Mouse (Mus musculus) kidney, embryonic 14.5 days (tissue): ENCODE measurements around the gene Zfp319. TPM values are rescaled to one million over a fixed set of nuclear protein-coding genes. Genes with fewer than 3 reads are reported as not detected.

Source experiments
- ATAC-seq: fragments of 200-750 bp; cut with Nextera tagmentation; 2 replicates; pipeline ENCODE4 v1.8.0; 2017; ENCODE audit warnings: moderate number of reproducible peaks, mild to moderate bottlenecking, moderate TSS enrichment, moderate library complexity; ENCODE audit not compliant: low FRiP score, low TSS enrichment
- H3K27ac ChIP-seq: fragments of 300-500 bp; sonication (generic); 2 replicates; pipeline ENCODE4 v1.5.1; 2014; ENCODE audit warnings: low read depth, mild to moderate bottlenecking, low read length, moderate library complexity, mixed read lengths
- H3K27me3 ChIP-seq: fragments of 300-500 bp; sonication (generic); 2 replicates; pipeline ENCODE4 v1.6.1; 2014; ENCODE audit warnings: mild to moderate bottlenecking, low read length; ENCODE audit not compliant: control insufficient read depth, insufficient read depth
- H3K36me3 ChIP-seq: fragments of 300-500 bp; sonication (generic); 2 replicates; pipeline ENCODE4 v1.6.1; 2014; ENCODE audit warnings: low read length, mixed read lengths; ENCODE audit not compliant: control insufficient read depth, insufficient read depth
- H3K4me1 ChIP-seq: fragments of 300-500 bp; sonication (generic); 2 replicates; pipeline ENCODE4 v1.6.1; 2014; ENCODE audit warnings: low read length, mixed read lengths; ENCODE audit not compliant: control insufficient read depth, insufficient read depth
- H3K4me2 ChIP-seq: fragments of 300-500 bp; sonication (generic); replicated peaks from 2 replicates; pipeline ENCODE4 v1.6.1; 2014; ENCODE audit warnings: low read depth, mild to moderate bottlenecking, low read length
- H3K4me3 ChIP-seq: fragments of 300-500 bp; sonication (generic); 2 replicates; pipeline ENCODE4 v1.5.1; 2014; ENCODE audit warnings: mild to moderate bottlenecking, low read length
- H3K9ac ChIP-seq: fragments of 300-500 bp; sonication (generic); 2 replicates; pipeline ENCODE4 v1.6.1; 2014; ENCODE audit warnings: low read depth, mild to moderate bottlenecking, low read length, moderate library complexity
- H3K9me3 ChIP-seq: fragments of 300-500 bp; sonication (generic); 2 replicates; pipeline ENCODE4 v1.6.1; 2016; ENCODE audit warnings: low read length; ENCODE audit not compliant: control insufficient read depth
- WGBS: fragments of 180-500 bp; shearing (Covaris S2); extraction: QIAGEN DNeasy Blood & Tissue Kit; methylation state at CpG from one replicate; pipeline ENCODE4 v1.1.7; 2014; 5-methylcytosine and 5-hydroxymethylcytosine counted together
- polyA plus RNA-seq: library from polyadenylated mRNA; unstranded; fragments of >200 nt; fragmentation: Nextera tagmentation; extraction: Ambion mirVana; gene quantifications from 2 replicates; pipeline ENCODE4 v1.2.1, GENCODE M21; 2014

Gene Zfp319
- polyA plus RNA-seq, 1 experiment from 2014 or later: 8.7 TPM

GRCm38 (mm10) chr8:95373389-95374002 lies 41.7 kb upstream of the Zfp319 start:
- Histone ChIP-seq H3K36me3 (peaks cover 15% of the 10 kb centered on the region; the same call in 1 of the 2 replicates), H3K4me1 (no peaks in the 10 kb centered on the region; the same call in 1 of the 2 replicates), H3K4me2 (no peak overlapping the region), H3K9ac (no peak overlapping the region), H3K4me3 (no peak overlapping the region), H3K27me3 (no peaks in the 10 kb centered on the region), H3K27ac (no peak overlapping the region), H3K9me3 (no peaks in the 10 kb centered on the region)
- 80% methylated on average over 12 of the region's 12 CpGs for WGBS
- ATAC-seq: no peak

- 47% methylated on average over 20 of the region's 20 CpGs for WGBS
- H3K4me1 ChIP-seq: no peaks in the 10 kb centered on the region
- H3K4me2 ChIP-seq: peak overlapping the region; percentile 39
- H3K4me3 ChIP-seq: peak overlapping the region; percentile 19; the same call in 1 of the 2 replicates
- no peaks in the 10 kb centered on the region for H3K9me3 ChIP-seq
- peaks cover 17% of the 10 kb centered on the region; the same call in 1 of the 2 replicates for H3K36me3 ChIP-seq
- no peak overlapping the region for H3K27ac ChIP-seq
- H3K9ac ChIP-seq: peak overlapping the region; percentile 28; the same call in 1 of the 2 replicates
- ATAC-seq: peak; percentile 77
- no peaks in the 10 kb centered on the region for H3K27me3 ChIP-seq
Measured at GRCm38 (mm10) chr8:95369581-95370326, 38.0 kb upstream of the Zfp319 start.

DNA sequence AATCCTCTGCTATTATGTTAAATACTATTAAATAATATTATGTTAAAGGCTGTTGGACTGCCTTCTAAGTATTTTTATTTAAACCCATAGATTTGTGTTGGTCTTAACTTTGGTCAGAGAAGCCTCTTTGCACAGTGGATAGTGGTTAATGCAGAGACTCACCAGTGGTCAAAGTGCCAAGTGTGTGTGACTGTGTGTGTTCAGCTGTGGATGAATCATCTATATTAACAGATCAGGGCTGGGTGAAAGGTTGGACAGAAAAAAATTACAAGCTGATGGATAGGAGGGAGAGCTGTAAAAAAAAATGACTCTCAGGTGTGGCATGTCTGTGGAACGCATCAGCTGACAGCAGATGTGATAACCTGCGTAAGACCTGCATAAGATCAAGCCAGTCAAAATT lies 32.1 kb upstream of the Zfp319 start:
- Histone ChIP-seq H3K4me1 (peaks cover 7% of the 10 kb centered on the region; the same call in 1 of the 2 replicates), H3K9me3 (no peaks in the 10 kb centered on the region), H3K36me3 (peaks cover 2% of the 10 kb centered on the region; the same call in 1 of the 2 replicates), H3K4me3 (no peak overlapping the region), H3K9ac (no peak overlapping the region), H3K4me2 (no peak overlapping the region), H3K27me3 (no peaks in the 10 kb centered on the region), H3K27ac (no peak overlapping the region)
- WGBS: 97% methylated on average over 2 of the region's 2 CpGs
- ATAC-seq: no peak

GRCm38 (mm10) chr8:95362272-95362671 lies 30.5 kb upstream of the Zfp319 start:
- H3K9me3 ChIP-seq: no peaks in the 10 kb centered on the region
- H3K4me3 ChIP-seq: no peak overlapping the region
- no peaks in the 10 kb centered on the region for H3K27me3 ChIP-seq
- 37% methylated on average over 6 of the region's 6 CpGs for WGBS
- no peaks in the 10 kb centered on the region for H3K36me3 ChIP-seq
- H3K27ac ChIP-seq: no peak overlapping the region
- H3K4me2 ChIP-seq: no peak overlapping the region
- no peak for ATAC-seq
- peaks cover 11% of the 10 kb centered on the region; the same call in 1 of the 2 replicates for H3K4me1 ChIP-seq
- H3K9ac ChIP-seq: no peak overlapping the region

DNA sequence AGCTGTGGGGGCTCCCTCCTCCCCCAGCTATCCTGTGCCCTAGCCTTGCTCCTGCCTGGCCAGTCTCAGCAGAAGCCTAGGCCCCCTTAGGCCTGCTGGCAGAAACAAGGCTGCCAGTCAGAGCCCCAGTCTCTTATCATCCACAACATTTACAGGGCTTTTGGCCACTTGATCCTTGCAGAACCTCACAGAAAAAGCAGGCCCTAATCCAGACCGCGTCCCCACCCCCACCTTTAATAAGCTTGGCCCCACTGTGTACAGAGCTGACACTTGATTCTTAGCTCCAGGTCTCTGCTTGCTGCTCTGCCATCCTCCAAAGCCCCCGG lies 29.2 kb upstream of the Zfp319 start:
- Histone ChIP-seq H3K4me2 (no peak overlapping the region), H3K4me3 (no peak overlapping the region), H3K36me3 (no peaks in the 10 kb centered on the region), H3K4me1 (peaks cover 11% of the 10 kb centered on the region; the same call in 1 of the 2 replicates), H3K9ac (no peak overlapping the region), H3K27me3 (no peaks in the 10 kb centered on the region), H3K27ac (no peak overlapping the region), H3K9me3 (no peaks in the 10 kb centered on the region)
- 81% methylated on average over 3 of the region's 3 CpGs for WGBS
- ATAC-seq: no peak

- Histone ChIP-seq H3K4me1 (peaks cover 11% of the 10 kb centered on the region; the same call in 1 of the 2 replicates), H3K36me3 (no peaks in the 10 kb centered on the region), H3K27ac (no peak overlapping the region), H3K9me3 (no peaks in the 10 kb centered on the region), H3K4me2 (no peak overlapping the region), H3K9ac (no peak overlapping the region), H3K4me3 (no peak overlapping the region), H3K27me3 (no peaks in the 10 kb centered on the region)
- whole genome bisulfite sequencing: 49% methylated on average over 7 of the region's 7 CpGs
- no peak for ATAC-seq
Measured at GRCm38 (mm10) chr8:95360181-95361015, 28.6 kb upstream of the Zfp319 start.

DNA sequence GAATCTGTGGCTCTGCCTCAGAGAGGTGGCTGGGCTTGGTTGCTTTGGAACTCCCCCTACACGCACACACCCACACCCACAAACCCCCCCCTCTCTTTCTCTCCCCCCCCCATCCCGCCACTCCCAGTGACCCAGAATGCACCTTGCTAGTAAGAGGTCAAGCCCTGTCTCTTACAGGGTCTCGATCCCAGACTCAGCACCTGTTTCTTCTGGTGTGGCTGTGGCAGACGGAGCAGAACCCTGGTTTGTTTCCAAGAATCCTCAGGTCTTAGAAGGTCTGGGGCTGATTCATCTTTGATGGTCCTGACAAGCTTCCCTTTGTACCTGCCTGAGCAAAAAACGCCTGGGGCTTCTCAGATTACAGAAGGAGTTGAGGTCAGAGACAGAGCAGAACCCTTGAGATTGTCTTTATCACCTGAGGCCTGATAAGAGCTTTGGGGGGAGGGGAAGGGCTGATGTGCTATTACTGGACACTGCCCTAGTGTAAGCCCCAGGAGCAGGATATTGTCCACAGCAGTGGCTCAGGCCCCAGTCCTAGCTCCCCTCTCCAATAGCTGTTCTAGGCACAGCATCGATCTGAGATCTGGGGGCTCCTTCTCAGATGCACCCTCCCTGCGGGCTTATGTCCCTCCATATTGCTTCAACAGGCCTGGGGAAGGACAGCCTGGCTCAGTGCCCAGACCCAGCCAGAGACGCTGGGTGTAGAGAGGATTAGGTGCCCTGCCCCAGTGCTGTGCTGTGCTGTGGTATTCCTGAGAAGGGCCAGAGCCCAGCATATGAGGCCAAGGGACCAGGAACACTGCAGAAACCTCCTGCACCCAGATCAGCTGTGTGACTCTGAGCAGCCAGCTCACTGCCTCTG lies 27.0 kb upstream of the Zfp319 start:
- Histone ChIP-seq H3K4me3 (no peak overlapping the region), H3K36me3 (no peaks in the 10 kb centered on the region), H3K4me1 (peaks cover 12% of the 10 kb centered on the region; the same call in 1 of the 2 replicates), H3K9me3 (no peaks in the 10 kb centered on the region), H3K27me3 (no peaks in the 10 kb centered on the region), H3K4me2 (no peak overlapping the region), H3K27ac (no peak overlapping the region), H3K9ac (no peak overlapping the region)
- WGBS: 41% methylated on average over 8 of the region's 8 CpGs
- ATAC-seq: no peak; the same call in 1 of the 2 replicates

- H3K27ac ChIP-seq: no peak overlapping the region
- H3K4me3 ChIP-seq: no peak overlapping the region
- no peak overlapping the region for H3K9ac ChIP-seq
- 88% methylated on average over 2 of the region's 2 CpGs for WGBS
- peaks cover 12% of the 10 kb centered on the region; the same call in 1 of the 2 replicates for H3K4me1 ChIP-seq
- H3K9me3 ChIP-seq: no peaks in the 10 kb centered on the region
- H3K4me2 ChIP-seq: no peak overlapping the region
- no peak for ATAC-seq
- no peaks in the 10 kb centered on the region for H3K36me3 ChIP-seq
- H3K27me3 ChIP-seq: peaks cover 5% of the 10 kb centered on the region; the same call in 1 of the 2 replicates
Measured at GRCm38 (mm10) chr8:95354606-95355005, 22.9 kb upstream of the Zfp319 start.
